Mouse (Mus musculus) stomach, embryonic 16.5 days (tissue): ENCODE results near the gene Rbms2. TPM values are rescaled to one million over a fixed set of nuclear protein-coding genes. Genes with fewer than 3 reads are reported as not detected.

Experiments used
- ATAC-seq: fragments of 200-750 bp; cut with Nextera tagmentation; 2 replicates; pipeline ENCODE4 v1.8.0; 2017; ENCODE audit warnings: moderate number of reproducible peaks, moderate TSS enrichment; ENCODE audit not compliant: insufficient read depth, low FRiP score
- H3K27ac ChIP-seq: fragments of 300-500 bp; sonication (generic); 2 replicates; pipeline ENCODE4 v1.5.1; 2014; ENCODE audit warnings: low read length
- H3K27me3 ChIP-seq: fragments of 300-500 bp; sonication (generic); 2 replicates; pipeline ENCODE4 v1.6.1; 2014; ENCODE audit warnings: low read length, control low read depth, mixed read lengths; ENCODE audit not compliant: control insufficient read depth, insufficient read depth
- H3K36me3 ChIP-seq: fragments of 300-500 bp; sonication (generic); 2 replicates; pipeline ENCODE4 v1.6.1; 2014; ENCODE audit warnings: low read length; ENCODE audit not compliant: control insufficient read depth, insufficient read depth
- H3K4me1 ChIP-seq: fragments of 300-500 bp; sonication (generic); 2 replicates; pipeline ENCODE4 v1.6.1; 2014; ENCODE audit warnings: low read length, control low read depth, mixed read lengths; ENCODE audit not compliant: control insufficient read depth, insufficient read depth
- H3K4me2 ChIP-seq: fragments of 300-500 bp; sonication (generic); 2 replicates; pipeline ENCODE4 v1.6.1; 2014; ENCODE audit warnings: low read depth, low read length, mixed read lengths
- H3K4me3 ChIP-seq: fragments of 300-500 bp; sonication (generic); replicated peaks from 2 replicates; pipeline ENCODE4 v1.5.1; 2014; ENCODE audit warnings: mild to moderate bottlenecking, low read length
- H3K9ac ChIP-seq: fragments of 300-500 bp; sonication (generic); 2 replicates; pipeline ENCODE4 v1.6.1; 2014; ENCODE audit warnings: low read length
- H3K9me3 ChIP-seq: fragments of 300-500 bp; sonication (generic); replicated peaks from 2 replicates; pipeline ENCODE4 v1.6.1; 2016; ENCODE audit warnings: low read length, control low read depth; ENCODE audit not compliant: control insufficient read depth
- WGBS: fragments of 180-500 bp; shearing (Covaris S2); extraction: QIAGEN DNeasy Blood & Tissue Kit; methylation state at CpG from one replicate; pipeline ENCODE4 v1.1.7; 2014; 5-methylcytosine and 5-hydroxymethylcytosine counted together
- polyA plus RNA-seq: library from polyadenylated mRNA; unstranded; fragments of >200 nt; fragmentation: Nextera tagmentation; extraction: Ambion mirVana; gene quantifications from 2 replicates; pipeline ENCODE4 v1.2.1, GENCODE M21; 2015

Rbms2 gene
- polyA plus RNA-seq, 1 experiment from 2014 or later = 30.3 TPM

GRCm38 (mm10) chr10:128133650-128134332 is 46.3 kb downstream of the Rbms2 start:
- no peaks in the 10 kb centered on the region for H3K4me1 ChIP-seq
- ATAC-seq = no peak
- 59% methylated on average over 13 of the region's 13 CpGs for WGBS
- H3K9me3 ChIP-seq = no peaks in the 10 kb centered on the region
- H3K36me3 ChIP-seq = peaks cover 13% of the 10 kb centered on the region; the same call in 1 of the 2 replicates
- H3K27me3 ChIP-seq = no peaks in the 10 kb centered on the region
- no peak overlapping the region for H3K9ac ChIP-seq
- no peak overlapping the region for H3K4me3 ChIP-seq
- H3K4me2 ChIP-seq = no peak overlapping the region
- no peak overlapping the region for H3K27ac ChIP-seq

GRCm38 (mm10) chr10:128131812-128132211 is 48.3 kb downstream of the Rbms2 start:
- Histone ChIP-seq H3K4me3 (no peak overlapping the region), H3K4me2 (no peak overlapping the region), H3K27me3 (no peaks in the 10 kb centered on the region), H3K27ac (no peak overlapping the region), H3K9me3 (no peaks in the 10 kb centered on the region), H3K4me1 (no peaks in the 10 kb centered on the region), H3K36me3 (peaks cover 6% of the 10 kb centered on the region; the same call in 1 of the 2 replicates), H3K9ac (no peak overlapping the region)
- ATAC-seq = no peak

- no peak overlapping the region for H3K27ac ChIP-seq
- H3K27me3 ChIP-seq = no peaks in the 10 kb centered on the region
- WGBS = 69% methylated on average over 3 of the region's 3 CpGs
- peaks cover 11% of the 10 kb centered on the region for H3K36me3 ChIP-seq
- no peaks in the 10 kb centered on the region for H3K4me1 ChIP-seq
- no peak overlapping the region for H3K4me2 ChIP-seq
- no peaks in the 10 kb centered on the region for H3K9me3 ChIP-seq
- H3K9ac ChIP-seq = no peak overlapping the region
- H3K4me3 ChIP-seq = no peak overlapping the region
- ATAC-seq = no peak
Observed at GRCm38 (mm10) chr10:128131297-128131696, 48.8 kb downstream of the Rbms2 start.

GRCm38 (mm10) chr10:128128143-128128542 is 52.0 kb downstream of the Rbms2 start:
- no peak for ATAC-seq
- Histone ChIP-seq H3K27ac (no peak overlapping the region; the same call in 1 of the 2 replicates), H3K4me1 (no peaks in the 10 kb centered on the region), H3K9ac (no peak overlapping the region), H3K36me3 (peaks cover 38% of the 10 kb centered on the region), H3K4me3 (no peak overlapping the region), H3K4me2 (no peak overlapping the region), H3K27me3 (no peaks in the 10 kb centered on the region), H3K9me3 (no peaks in the 10 kb centered on the region)
- WGBS = 77% methylated on average over 8 of the region's 8 CpGs

GRCm38 (mm10) chr10:128127497-128127896 is 52.6 kb downstream of the Rbms2 start:
- WGBS = 71% methylated on average over 5 of the region's 5 CpGs
- Histone ChIP-seq H3K4me2 (no peak overlapping the region), H3K9me3 (no peaks in the 10 kb centered on the region), H3K27ac (no peak overlapping the region), H3K4me3 (no peak overlapping the region), H3K4me1 (no peaks in the 10 kb centered on the region), H3K9ac (no peak overlapping the region), H3K27me3 (no peaks in the 10 kb centered on the region), H3K36me3 (peaks cover 40% of the 10 kb centered on the region)
- no peak for ATAC-seq

GRCm38 (mm10) chr10:128125951-128126350 is 54.1 kb downstream of the Rbms2 start:
- 90% methylated on average over 14 of the region's 14 CpGs for WGBS
- Histone ChIP-seq H3K27ac (no peak overlapping the region), H3K36me3 (peaks cover 46% of the 10 kb centered on the region), H3K4me1 (no peaks in the 10 kb centered on the region), H3K9ac (no peak overlapping the region), H3K27me3 (no peaks in the 10 kb centered on the region), H3K4me3 (no peak overlapping the region), H3K4me2 (no peak overlapping the region), H3K9me3 (no peaks in the 10 kb centered on the region)
- no peak for ATAC-seq

- H3K4me3 ChIP-seq = no peak overlapping the region
- peaks cover 41% of the 10 kb centered on the region for H3K36me3 ChIP-seq
- no peak for ATAC-seq
- 94% methylated on average over 9 of the region's 9 CpGs for WGBS
- no peak overlapping the region for H3K27ac ChIP-seq
- H3K4me2 ChIP-seq = no peak overlapping the region
- no peaks in the 10 kb centered on the region for H3K27me3 ChIP-seq
- H3K4me1 ChIP-seq = no peaks in the 10 kb centered on the region
- H3K9ac ChIP-seq = no peak overlapping the region
- no peaks in the 10 kb centered on the region for H3K9me3 ChIP-seq
Observed at GRCm38 (mm10) chr10:128124831-128125230, 55.3 kb downstream of the Rbms2 start.

- H3K36me3 ChIP-seq = peaks cover 49% of the 10 kb centered on the region
- no peak for ATAC-seq
- H3K4me1 ChIP-seq = no peaks in the 10 kb centered on the region
- H3K9ac ChIP-seq = no peak overlapping the region
- H3K27ac ChIP-seq = no peak overlapping the region
- no peak overlapping the region for H3K4me3 ChIP-seq
- no peaks in the 10 kb centered on the region for H3K27me3 ChIP-seq
- H3K4me2 ChIP-seq = no peak overlapping the region
- H3K9me3 ChIP-seq = no peaks in the 10 kb centered on the region
- 90% methylated on average over 7 of the region's 7 CpGs for WGBS
Observed at GRCm38 (mm10) chr10:128123833-128124232, 56.3 kb downstream of the Rbms2 start.

- no peaks in the 10 kb centered on the region for H3K27me3 ChIP-seq
- no peak overlapping the region for H3K4me3 ChIP-seq
- no peaks in the 10 kb centered on the region for H3K4me1 ChIP-seq
- no peak for ATAC-seq
- no peaks in the 10 kb centered on the region for H3K9me3 ChIP-seq
- no peak overlapping the region for H3K9ac ChIP-seq
- no peak overlapping the region for H3K4me2 ChIP-seq
- H3K36me3 ChIP-seq = peaks cover 31% of the 10 kb centered on the region
- H3K27ac ChIP-seq = no peak overlapping the region
Observed at GRCm38 (mm10) chr10:128111227-128111626, 68.9 kb downstream of the Rbms2 start.
